Mouse (Mus musculus) embryonic fibroblast, embryonic 13.5 days (primary cell): ENCODE results near the gene Dhrs7. TPM values are rescaled to one million over a fixed set of nuclear protein-coding genes. Genes with fewer than 3 reads are reported as not detected.

ENCODE experiments used
- H3K27ac ChIP-seq: 2 replicates; pipeline ENCODE4 v1.5.1; 2012; ENCODE audit warnings: low read length, control low read depth, inconsistent platforms; ENCODE audit not compliant: insufficient read depth
- H3K4me1 ChIP-seq: 2 replicates; pipeline ENCODE4 v1.6.1; 2011; ENCODE audit warnings: low read length; ENCODE audit not compliant: control insufficient read depth, insufficient read depth
- H3K4me3 ChIP-seq: 2 replicates; pipeline ENCODE4 v1.5.1; 2011; ENCODE audit warnings: mild to moderate bottlenecking, control low read depth, low read length; ENCODE audit not compliant: insufficient read depth
- CTCF ChIP-seq: IDR thresholded peaks from 2 replicates; pipeline ENCODE4 v1.5.1; 2011; ENCODE audit warnings: mild to moderate bottlenecking, control low read depth, low read length, moderate library complexity, borderline replicate concordance; ENCODE audit not compliant: insufficient read depth
- POLR2A ChIP-seq: IDR thresholded peaks from 2 replicates; pipeline ENCODE4 v1.6.1; 2011; ENCODE audit warnings: low read depth, mild to moderate bottlenecking, control low read depth, low read length, moderate library complexity
- polyA plus RNA-seq: library from polyadenylated mRNA; stranded (reverse); fragments of >200 nt; gene quantifications from 2 replicates; pipeline ENCODE4 v1.2.4, GENCODE M21; 2011; ENCODE audit warnings: low read depth; ENCODE audit not compliant: missing spikeins, insufficient read length

The Dhrs7 gene
- polyA plus RNA-seq, 1 experiment: 31.6 TPM

- no peaks in the 10 kb centered on the region for H3K4me1 ChIP-seq
- H3K27ac ChIP-seq: peak overlapping the region; percentile 84
- TF ChIP-seq CTCF (no peak), POLR2A (no peak)
- peak overlapping the region; percentile 81 for H3K4me3 ChIP-seq
Observed at GRCm38 (mm10) chr12:72664020-72664734, 532 bp downstream of the Dhrs7 start.

GRCm38 (mm10) chr12:72655775-72656174 is 8.9 kb downstream of the Dhrs7 start:
- H3K4me3 ChIP-seq: no peak overlapping the region
- TF ChIP-seq POLR2A (no peak), CTCF (no peak)
- H3K27ac ChIP-seq: no peak overlapping the region
- no peaks in the 10 kb centered on the region for H3K4me1 ChIP-seq

- no peak overlapping the region for H3K27ac ChIP-seq
- H3K4me1 ChIP-seq: no peaks in the 10 kb centered on the region
- H3K4me3 ChIP-seq: no peak overlapping the region
- TF ChIP-seq CTCF (0 out of 2 replicates have a peak, but pooled peaks have one; percentile 19), POLR2A (no peak)
Observed at GRCm38 (mm10) chr12:72654698-72655097, 10.0 kb downstream of the Dhrs7 start.

GRCm38 (mm10) chr12:72649611-72650330 is 14.9 kb downstream of the Dhrs7 start, which contains the start of gene Gm4756:
Gene Gm4756, minus strand, starts transcription at chr12:72649661.
- Histone ChIP-seq H3K4me1 (no peaks in the 10 kb centered on the region), H3K4me3 (no peak within 1 kb of the TSS), H3K27ac (no peak within 1 kb of the TSS)
- TF ChIP-seq POLR2A (no peak), CTCF (no peak)

- TF ChIP-seq POLR2A (no peak), CTCF (no peak)
- Histone ChIP-seq H3K4me3 (no peak overlapping the region), H3K4me1 (no peaks in the 10 kb centered on the region), H3K27ac (no peak overlapping the region)
Observed at GRCm38 (mm10) chr12:72648921-72649320, 15.8 kb downstream of the Dhrs7 start.

GRCm38 (mm10) chr12:72638025-72638424 is 26.7 kb downstream of the Dhrs7 start:
- Histone ChIP-seq H3K4me1 (no peaks in the 10 kb centered on the region), H3K27ac (no peak overlapping the region), H3K4me3 (no peak overlapping the region)
- TF ChIP-seq POLR2A (no peak), CTCF (no peak)

GRCm38 (mm10) chr12:72628751-72629150 is 36.0 kb downstream of the Dhrs7 start:
- no peak overlapping the region for H3K4me3 ChIP-seq
- TF ChIP-seq POLR2A (no peak), CTCF (no peak)
- H3K27ac ChIP-seq: no peak overlapping the region
- no peaks in the 10 kb centered on the region for H3K4me1 ChIP-seq

- TF ChIP-seq POLR2A (no peak), CTCF (no peak)
- no peak overlapping the region for H3K27ac ChIP-seq
- H3K4me3 ChIP-seq: no peak overlapping the region
- H3K4me1 ChIP-seq: no peaks in the 10 kb centered on the region
Observed at GRCm38 (mm10) chr12:72622853-72623496, 41.7 kb downstream of the Dhrs7 start.

- H3K4me3 ChIP-seq: no peak overlapping the region
- TF ChIP-seq POLR2A (no peak), CTCF (no peak)
- no peaks in the 10 kb centered on the region for H3K4me1 ChIP-seq
- no peak overlapping the region for H3K27ac ChIP-seq
Observed at GRCm38 (mm10) chr12:72621441-72621840, 43.3 kb downstream of the Dhrs7 start.

- no peaks in the 10 kb centered on the region for H3K4me1 ChIP-seq
- TF ChIP-seq POLR2A (no peak), CTCF (no peak)
- no peak overlapping the region for H3K27ac ChIP-seq
- H3K4me3 ChIP-seq: no peak overlapping the region
Observed at GRCm38 (mm10) chr12:72620856-72621255, 43.9 kb downstream of the Dhrs7 start.
